Mouse (Mus musculus): ENCODE results near the gene Tmem246.
"Not testable (repeated sequence)": the region's sequence is repeated elsewhere in the genome, so short reads cannot be mapped to it uniquely, and the experiment has no call there.

Gene Tmem246

GRCm38 (mm10) chr4:49597183-49598100, at the start of gene Tmem246:
Gene Tmem246 (minus strand): TSS chr4:49597876.
- no peak for DNase-seq (ENCODE audit: low read depth, low spot score)

GRCm38 (mm10) chr4:49639913-49640312, 42.2 kb upstream of the Tmem246 start:
- no peak for DNase-seq (ENCODE audit: low read depth, low spot score)

- no peak for DNase-seq (ENCODE audit: low read depth, low spot score)
Observed at GRCm38 (mm10) chr4:49637821-49638220, 40.1 kb upstream of the Tmem246 start.

- no peak for DNase-seq (ENCODE audit: low read depth, low spot score)
Observed at GRCm38 (mm10) chr4:49632139-49632481, 34.4 kb upstream of the Tmem246 start.

- peak; percentile 97 for DNase-seq (ENCODE audit: low read depth, low spot score)
Observed at GRCm38 (mm10) chr4:49631319-49632138, 33.9 kb upstream of the Tmem246 start, which contains the start of gene Rnf20. Gene Rnf20 (plus strand): TSS chr4:49632006.

- DNase-seq (ENCODE audit: low read depth, low spot score): no peak
Observed at GRCm38 (mm10) chr4:49628941-49629340, 31.3 kb upstream of the Tmem246 start.

- DNase-seq (ENCODE audit: low read depth, low spot score): peak; percentile 46
Observed at GRCm38 (mm10) chr4:49626973-49627372, 29.3 kb upstream of the Tmem246 start.

GRCm38 (mm10) chr4:49624969-49625368, 27.3 kb upstream of the Tmem246 start:
- DNase-seq (ENCODE audit: low read depth, low spot score): not testable (repeated sequence)

GRCm38 (mm10) chr4:49623916-49624315, 26.2 kb upstream of the Tmem246 start:
- DNase-seq (ENCODE audit: low read depth, low spot score): no peak

GRCm38 (mm10) chr4:49622272-49622671, 24.6 kb upstream of the Tmem246 start:
- no peak for DNase-seq (ENCODE audit: low read depth, low spot score)

- not testable (repeated sequence) for DNase-seq (ENCODE audit: low read depth, low spot score)
Observed at GRCm38 (mm10) chr4:49619861-49620260, 22.2 kb upstream of the Tmem246 start.

GRCm38 (mm10) chr4:49616924-49617323, 19.2 kb upstream of the Tmem246 start:
- DNase-seq (ENCODE audit: low read depth, low spot score): no peak

- no peak for DNase-seq (ENCODE audit: low read depth, low spot score)
Observed at GRCm38 (mm10) chr4:49605459-49605858, 7.8 kb upstream of the Tmem246 start.

GRCm38 (mm10) chr4:49604616-49605015, 6.9 kb upstream of the Tmem246 start:
- DNase-seq (ENCODE audit: low read depth, low spot score): no peak

- no peak for DNase-seq (ENCODE audit: low read depth, low spot score)
Observed at GRCm38 (mm10) chr4:49604016-49604546, 6.4 kb upstream of the Tmem246 start.

- DNase-seq (ENCODE audit: low read depth, low spot score): no peak
Observed at GRCm38 (mm10) chr4:49603161-49603560, 5.5 kb upstream of the Tmem246 start.

- DNase-seq (ENCODE audit: low read depth, low spot score): no peak
Observed at GRCm38 (mm10) chr4:49596846-49597182, 862 bp downstream of the Tmem246 start.

- no peak for DNase-seq (ENCODE audit: low read depth, low spot score)
Observed at GRCm38 (mm10) chr4:49590152-49590551, 7.5 kb downstream of the Tmem246 start.

- no peak for DNase-seq (ENCODE audit: low read depth, low spot score)
Observed at GRCm38 (mm10) chr4:49586811-49587210, 10.9 kb downstream of the Tmem246 start.

GRCm38 (mm10) chr4:49585524-49586101, 12.1 kb downstream of the Tmem246 start:
- DNase-seq (ENCODE audit: low read depth, low spot score): no peak

- DNase-seq (ENCODE audit: low read depth, low spot score): no peak
Observed at GRCm38 (mm10) chr4:49583965-49584831, 13.5 kb downstream of the Tmem246 start.
